Mouse (Mus musculus) layer of hippocampus, adult 8-10 months (tissue): Measurements from ENCODE around the gene Arhgap15. TPM values are rescaled to one million over a fixed set of nuclear protein-coding genes. Genes with fewer than 3 reads are reported as not detected.
A peak's percentile ranks its signal among the peaks of the same experiment; 100 is the strongest.

Experiments
- DNase-seq, 2 experiments: peaks; one replicate each; pipeline ENCODE4 v3.0.0; 2022; ENCODE audit warnings: low spot score in 2 of 2
- total RNA-seq, 4 experiments: library from RNA; stranded (reverse); gene quantifications; 2 replicates each; pipeline ENCODE4 v1.2.4; 2022

The Arhgap15 gene
- total RNA-seq, 4 experiments from 2014 or later: 6.6 to 10.0 (median 8.7) TPM

- DNase-seq: no peak
Observed at GRCm38 (mm10) chr2:43782157-43782556, 33.5 kb downstream of the Arhgap15 start.

- peak in 1 of 2 experiments; percentile 7 for DNase-seq
Observed at GRCm38 (mm10) chr2:43783759-43784735, 35.4 kb downstream of the Arhgap15 start.

GRCm38 (mm10) chr2:43786101-43786500 lies 37.5 kb downstream of the Arhgap15 start:
- DNase-seq: no peak

GRCm38 (mm10) chr2:43787141-43787540 lies 38.5 kb downstream of the Arhgap15 start:
- DNase-seq: peak in 1 of 2 experiments; percentile 18

- no peak for DNase-seq
Observed at GRCm38 (mm10) chr2:43788484-43788883, 39.9 kb downstream of the Arhgap15 start.

- no peak for DNase-seq
Observed at GRCm38 (mm10) chr2:43790049-43790693, 41.5 kb downstream of the Arhgap15 start.

GRCm38 (mm10) chr2:43791575-43791974 lies 43.0 kb downstream of the Arhgap15 start:
- no peak for DNase-seq

- DNase-seq: no peak
Observed at GRCm38 (mm10) chr2:43793105-43793504, 44.5 kb downstream of the Arhgap15 start.

GRCm38 (mm10) chr2:43794700-43795099 lies 46.1 kb downstream of the Arhgap15 start:
- DNase-seq: no peak

- no peak for DNase-seq
Observed at GRCm38 (mm10) chr2:43796448-43796847, 47.8 kb downstream of the Arhgap15 start.

- DNase-seq: no peak
Observed at GRCm38 (mm10) chr2:43805960-43806744, 57.5 kb downstream of the Arhgap15 start.

- DNase-seq: no peak
Observed at GRCm38 (mm10) chr2:43815896-43816787, 67.5 kb downstream of the Arhgap15 start.

GRCm38 (mm10) chr2:43816788-43817581 lies 68.4 kb downstream of the Arhgap15 start:
- peak; percentile 34 to 66 for DNase-seq

- DNase-seq: no peak
Observed at GRCm38 (mm10) chr2:43835931-43836330, 87.3 kb downstream of the Arhgap15 start.

GRCm38 (mm10) chr2:43841644-43842043 lies 93.0 kb downstream of the Arhgap15 start:
- peak in 1 of 2 experiments; percentile 25 for DNase-seq

- peak in 1 of 2 experiments; percentile 14 for DNase-seq
Observed at GRCm38 (mm10) chr2:43851195-43851594, 102.6 kb downstream of the Arhgap15 start.

- no peak for DNase-seq
Observed at GRCm38 (mm10) chr2:43862709-43863108, 114.1 kb downstream of the Arhgap15 start.

- DNase-seq: peak; percentile 67 to 75
Observed at GRCm38 (mm10) chr2:43902403-43902973, 153.9 kb downstream of the Arhgap15 start.

GRCm38 (mm10) chr2:43907496-43907895 lies 158.9 kb downstream of the Arhgap15 start:
- DNase-seq: no peak
